Mouse (Mus musculus): Measurements from ENCODE around the gene Scrn3. TPM values are rescaled to one million over a fixed set of nuclear protein-coding genes. Genes with fewer than 3 reads are reported as not detected.

Gene Scrn3
- polyA plus RNA-seq, 1 experiment from 2014 or later: 16.6 TPM

- peak; percentile 61 for ATAC-seq
- peaks cover 74% of the 10 kb centered on the region for H3K27me3 ChIP-seq (replicated peaks; ENCODE audit: control insufficient read depth, insufficient read depth, low read length)
- no peak overlapping the region for H3K27ac ChIP-seq (ENCODE audit: low read length)
- H3K9ac ChIP-seq (ENCODE audit: low read depth, low read length): 0 out of 2 replicates have a peak overlapping the region, but pooled peaks have one; percentile 29
- peak overlapping the region; percentile 42 for H3K4me3 ChIP-seq (ENCODE audit: low read length)
- H3K9me3 ChIP-seq (ENCODE audit: control insufficient read depth, low read length): no peaks in the 10 kb centered on the region
- under 1% methylated on average over 88 of the region's 88 CpGs for WGBS
- peak overlapping the region; percentile 69 for H3K4me2 ChIP-seq (ENCODE audit: low read depth, low read length)
- no peaks in the 10 kb centered on the region for H3K36me3 ChIP-seq (ENCODE audit: control insufficient read depth, insufficient read depth, low read length)
- H3K4me1 ChIP-seq (ENCODE audit: control insufficient read depth, insufficient read depth, low read length): peaks cover 39% of the 10 kb centered on the region
Observed at GRCm38 (mm10) chr2:73274119-73274920, 38.1 kb upstream of the Scrn3 start.

- no peak overlapping the region for H3K4me3 ChIP-seq (ENCODE audit: low read length)
- H3K9me3 ChIP-seq (ENCODE audit: control insufficient read depth, low read length): no peaks in the 10 kb centered on the region
- H3K27ac ChIP-seq (ENCODE audit: low read length): no peak overlapping the region
- H3K27me3 ChIP-seq (replicated peaks; ENCODE audit: control insufficient read depth, insufficient read depth, low read length): peaks cover 68% of the 10 kb centered on the region
- H3K36me3 ChIP-seq (ENCODE audit: control insufficient read depth, insufficient read depth, low read length): no peaks in the 10 kb centered on the region
- no peak for ATAC-seq
- peaks cover 42% of the 10 kb centered on the region for H3K4me1 ChIP-seq (ENCODE audit: control insufficient read depth, insufficient read depth, low read length)
- no peak overlapping the region for H3K9ac ChIP-seq (ENCODE audit: low read depth, low read length)
- no peak overlapping the region for H3K4me2 ChIP-seq (ENCODE audit: low read depth, low read length)
- 13% methylated on average over 8 of the region's 8 CpGs for WGBS
Observed at GRCm38 (mm10) chr2:73275261-73276040, 37.0 kb upstream of the Scrn3 start.

GRCm38 (mm10) chr2:73276141-73276571 is 36.2 kb upstream of the Scrn3 start:
- H3K36me3 ChIP-seq (ENCODE audit: control insufficient read depth, insufficient read depth, low read length): no peaks in the 10 kb centered on the region
- no peaks in the 10 kb centered on the region for H3K9me3 ChIP-seq (ENCODE audit: control insufficient read depth, low read length)
- H3K4me2 ChIP-seq (ENCODE audit: low read depth, low read length): no peak overlapping the region
- peaks cover 68% of the 10 kb centered on the region for H3K27me3 ChIP-seq (replicated peaks; ENCODE audit: control insufficient read depth, insufficient read depth, low read length)
- peaks cover 46% of the 10 kb centered on the region for H3K4me1 ChIP-seq (ENCODE audit: control insufficient read depth, insufficient read depth, low read length)
- no peak overlapping the region for H3K27ac ChIP-seq (ENCODE audit: low read length)
- H3K9ac ChIP-seq (ENCODE audit: low read depth, low read length): no peak overlapping the region
- no peak for ATAC-seq
- H3K4me3 ChIP-seq (ENCODE audit: low read length): no peak overlapping the region
- 3% methylated on average over 6 of the region's 6 CpGs for WGBS

GRCm38 (mm10) chr2:73277021-73277708 is 35.2 kb upstream of the Scrn3 start:
- Histone ChIP-seq H3K4me2 (ENCODE audit: low read depth, low read length) (no peak overlapping the region), H3K9me3 (ENCODE audit: control insufficient read depth, low read length) (no peaks in the 10 kb centered on the region), H3K9ac (ENCODE audit: low read depth, low read length) (no peak overlapping the region), H3K36me3 (ENCODE audit: control insufficient read depth, insufficient read depth, low read length) (no peaks in the 10 kb centered on the region), H3K27ac (ENCODE audit: low read length) (no peak overlapping the region), H3K27me3 (replicated peaks; ENCODE audit: control insufficient read depth, insufficient read depth, low read length) (peaks cover 67% of the 10 kb centered on the region), H3K4me3 (ENCODE audit: low read length) (no peak overlapping the region), H3K4me1 (ENCODE audit: control insufficient read depth, insufficient read depth, low read length) (peaks cover 43% of the 10 kb centered on the region)
- ATAC-seq: no peak
- WGBS: 3% methylated on average over 38 of the region's 38 CpGs

- Histone ChIP-seq H3K9ac (ENCODE audit: low read depth, low read length) (no peak overlapping the region), H3K4me2 (ENCODE audit: low read depth, low read length) (no peak overlapping the region), H3K9me3 (ENCODE audit: control insufficient read depth, low read length) (no peaks in the 10 kb centered on the region), H3K27ac (ENCODE audit: low read length) (no peak overlapping the region), H3K4me1 (ENCODE audit: control insufficient read depth, insufficient read depth, low read length) (peaks cover 38% of the 10 kb centered on the region), H3K27me3 (replicated peaks; ENCODE audit: control insufficient read depth, insufficient read depth, low read length) (peaks cover 63% of the 10 kb centered on the region), H3K36me3 (ENCODE audit: control insufficient read depth, insufficient read depth, low read length) (no peaks in the 10 kb centered on the region), H3K4me3 (ENCODE audit: low read length) (no peak overlapping the region)
- no peak for ATAC-seq
- 2% methylated on average over 18 of the region's 18 CpGs for WGBS
Observed at GRCm38 (mm10) chr2:73277709-73278075, 34.7 kb upstream of the Scrn3 start.

- no peaks in the 10 kb centered on the region for H3K9me3 ChIP-seq (ENCODE audit: control insufficient read depth, low read length)
- no peaks in the 10 kb centered on the region for H3K36me3 ChIP-seq (ENCODE audit: control insufficient read depth, insufficient read depth, low read length)
- H3K4me3 ChIP-seq (ENCODE audit: low read length): peak overlapping the region; percentile 22; the same call in 1 of the 2 replicates
- H3K9ac ChIP-seq (ENCODE audit: low read depth, low read length): no peak overlapping the region
- peaks cover 32% of the 10 kb centered on the region for H3K4me1 ChIP-seq (ENCODE audit: control insufficient read depth, insufficient read depth, low read length)
- 2% methylated on average over 20 of the region's 20 CpGs for WGBS
- peaks cover 60% of the 10 kb centered on the region for H3K27me3 ChIP-seq (replicated peaks; ENCODE audit: control insufficient read depth, insufficient read depth, low read length)
- ATAC-seq: peak; percentile 73
- peak overlapping the region; percentile 32; the same call in 1 of the 2 replicates for H3K4me2 ChIP-seq (ENCODE audit: low read depth, low read length)
- no peak overlapping the region for H3K27ac ChIP-seq (ENCODE audit: low read length)
Observed at GRCm38 (mm10) chr2:73278131-73278854, 34.1 kb upstream of the Scrn3 start.

GRCm38 (mm10) chr2:73278869-73279268 is 33.5 kb upstream of the Scrn3 start:
- Histone ChIP-seq H3K4me1 (ENCODE audit: control insufficient read depth, insufficient read depth, low read length) (peaks cover 27% of the 10 kb centered on the region), H3K9me3 (ENCODE audit: control insufficient read depth, low read length) (no peaks in the 10 kb centered on the region), H3K4me3 (ENCODE audit: low read length) (peak overlapping the region; percentile 22), H3K36me3 (ENCODE audit: control insufficient read depth, insufficient read depth, low read length) (no peaks in the 10 kb centered on the region), H3K9ac (ENCODE audit: low read depth, low read length) (no peak overlapping the region), H3K27ac (ENCODE audit: low read length) (no peak overlapping the region), H3K27me3 (replicated peaks; ENCODE audit: control insufficient read depth, insufficient read depth, low read length) (peaks cover 54% of the 10 kb centered on the region), H3K4me2 (ENCODE audit: low read depth, low read length) (peak overlapping the region; percentile 32; the same call in 1 of the 2 replicates)
- peak; percentile 42; the same call in 1 of the 2 replicates for ATAC-seq
- 3% methylated on average over 17 of the region's 17 CpGs for WGBS

- 1% methylated on average over 30 of the region's 31 CpGs for WGBS
- H3K4me1 ChIP-seq (ENCODE audit: control insufficient read depth, insufficient read depth, low read length): peaks cover 23% of the 10 kb centered on the region
- H3K27ac ChIP-seq (ENCODE audit: low read length): no peak overlapping the region
- peak overlapping the region; percentile 22 for H3K4me3 ChIP-seq (ENCODE audit: low read length)
- peaks cover 48% of the 10 kb centered on the region for H3K27me3 ChIP-seq (replicated peaks; ENCODE audit: control insufficient read depth, insufficient read depth, low read length)
- H3K4me2 ChIP-seq (ENCODE audit: low read depth, low read length): 0 out of 2 replicates have a peak overlapping the region, but pooled peaks have one; percentile 32
- ATAC-seq: no peak
- no peaks in the 10 kb centered on the region for H3K9me3 ChIP-seq (ENCODE audit: control insufficient read depth, low read length)
- H3K36me3 ChIP-seq (ENCODE audit: control insufficient read depth, insufficient read depth, low read length): no peaks in the 10 kb centered on the region
- H3K9ac ChIP-seq (ENCODE audit: low read depth, low read length): no peak overlapping the region
Observed at GRCm38 (mm10) chr2:73279271-73280038, 32.9 kb upstream of the Scrn3 start.
